Mouse (Mus musculus): ENCODE measurements around the gene Tmem151a. TPM values are rescaled to one million over a fixed set of nuclear protein-coding genes. Genes with fewer than 3 reads are reported as not detected.

Tmem151a gene
- total and polyA plus RNA-seq, 3 experiments = 2.6 to 3.3 (median 2.8) TPM

DNA sequence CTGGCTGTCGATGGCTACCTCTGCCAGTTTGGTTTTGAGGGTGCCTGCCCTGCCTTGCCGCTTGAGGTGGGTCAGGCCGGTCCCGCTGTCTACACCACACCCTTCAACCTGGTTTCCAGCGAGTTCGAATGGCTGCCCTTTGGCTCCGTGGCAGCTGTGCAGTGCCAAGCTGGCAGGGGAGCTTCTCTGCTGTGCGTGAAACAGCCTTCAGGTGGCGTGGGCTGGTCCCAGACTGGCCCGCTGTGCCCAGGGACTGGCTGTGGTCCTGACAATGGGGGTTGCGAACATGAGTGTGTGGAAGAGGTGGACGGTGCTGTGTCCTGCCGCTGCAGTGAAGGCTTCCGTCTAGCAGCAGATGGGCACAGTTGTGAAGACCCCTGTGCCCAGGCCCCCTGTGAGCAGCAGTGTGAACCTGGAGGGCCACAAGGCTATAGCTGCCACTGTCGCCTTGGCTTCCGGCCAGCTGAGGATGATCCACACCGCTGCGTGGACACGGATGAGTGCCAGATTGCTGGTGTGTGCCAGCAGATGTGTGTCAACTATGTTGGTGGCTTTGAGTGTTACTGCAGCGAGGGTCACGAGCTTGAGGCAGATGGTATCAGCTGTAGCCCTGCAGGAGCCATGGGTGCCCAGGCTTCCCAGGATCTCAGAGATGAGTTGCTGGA lies 16.6 kb downstream of the Tmem151a start:
- TF ChIP-seq CTCF (IDR thresholded peaks at IDR 0.05) (no peak), POLR2A (IDR thresholded peaks at IDR 0.05; ENCODE audit: insufficient read depth, low read depth, low read length) (no peak), EP300 (IDR thresholded peaks at IDR 0.05; ENCODE audit: insufficient read depth, low read depth, low read length) (no peak)
- Histone ChIP-seq H3K27ac (peak overlapping the region; percentile 59), H3K4me3 (peak overlapping the region; percentile 54), H3K4me1 (ENCODE audit: control insufficient read depth, insufficient read depth, low read length) (peaks cover 8% of the 10 kb centered on the region), H3K36me3 (ENCODE audit: control insufficient read depth, insufficient read depth, low read length) (no peaks in the 10 kb centered on the region), H3K79me2 (replicated peaks; ENCODE audit: control insufficient read depth, insufficient read depth, low read length) (no peaks in the 10 kb centered on the region), H3K27me3 (ENCODE audit: control insufficient read depth, insufficient read depth, low read length) (no peaks in the 10 kb centered on the region; the same call in 1 of the 2 replicates), H3K9ac (ENCODE audit: low read depth, low read length) (peak overlapping the region; percentile 75)
- WGBS = 43% methylated on average over 21 of the region's 21 CpGs
- DNase-seq = peak in 1 of 2 experiments; percentile 38
- intact Hi-C loops (cut with DNase I) = no loop called here

DNA sequence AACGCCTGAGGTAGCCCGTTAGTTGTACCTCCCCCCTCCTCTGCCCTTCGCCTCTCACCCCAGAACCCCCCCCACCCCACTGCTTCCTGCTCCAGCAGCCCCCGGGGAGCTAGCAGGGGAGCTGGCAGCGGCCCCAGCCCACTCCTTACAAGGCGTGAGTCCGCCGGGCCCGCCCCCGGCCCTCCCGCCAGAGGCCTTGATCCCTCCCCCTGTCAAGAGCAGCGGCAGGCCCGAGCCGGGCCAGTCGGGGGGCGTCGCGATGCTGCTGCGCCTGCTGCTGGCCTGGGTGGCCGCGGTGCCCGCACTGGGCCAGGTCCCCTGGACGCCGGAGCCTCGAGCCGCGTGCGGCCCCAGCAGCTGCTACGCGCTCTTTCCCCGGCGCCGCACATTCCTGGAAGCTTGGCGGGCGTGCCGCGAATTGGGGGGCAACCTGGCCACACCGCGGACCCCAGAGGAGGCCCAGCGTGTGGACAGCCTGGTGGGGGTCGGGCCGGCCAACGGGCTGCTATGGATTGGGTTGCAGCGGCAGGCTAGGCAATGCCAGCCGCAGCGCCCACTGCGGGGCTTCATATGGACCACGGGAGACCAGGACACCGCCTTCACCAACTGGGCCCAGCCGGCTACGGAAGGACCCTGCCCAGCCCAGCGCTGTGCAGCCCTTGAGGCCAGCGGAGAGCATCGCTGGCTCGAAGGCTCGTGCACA lies 17.3 kb downstream of the Tmem151a start, which contains the start of gene Cd248:
Gene Cd248 (plus strand): TSS at position 212 of the 703 bp plus-strand sequence.
- H3K4me3 ChIP-seq = peak within 1 kb of the TSS; percentile 54
- TF ChIP-seq POLR2A (IDR thresholded peaks at IDR 0.05; ENCODE audit: insufficient read depth, low read depth, low read length) (peak; percentile 47; the same call in 1 of the 2 replicates), EP300 (IDR thresholded peaks at IDR 0.05; ENCODE audit: insufficient read depth, low read depth, low read length) (no peak), CTCF (IDR thresholded peaks at IDR 0.05) (no peak)
- WGBS = 1% methylated on average over 55 of the region's 56 CpGs
- no peaks in the 10 kb centered on the region for H3K36me3 ChIP-seq (ENCODE audit: control insufficient read depth, insufficient read depth, low read length)
- H3K27ac ChIP-seq = peak within 1 kb of the TSS; percentile 59
- intact Hi-C loops (cut with DNase I) = no loop called here
- DNase-seq = peak; percentile 83 to 87
- peak within 1 kb of the TSS; percentile 75 for H3K9ac ChIP-seq (ENCODE audit: low read depth, low read length)
- H3K27me3 ChIP-seq (ENCODE audit: control insufficient read depth, insufficient read depth, low read length) = no peaks in the 10 kb centered on the region; the same call in 1 of the 2 replicates
- H3K4me1 ChIP-seq (ENCODE audit: control insufficient read depth, insufficient read depth, low read length) = peaks cover 8% of the 10 kb centered on the region
- no peaks in the 10 kb centered on the region for H3K79me2 ChIP-seq (replicated peaks; ENCODE audit: control insufficient read depth, insufficient read depth, low read length)

DNA sequence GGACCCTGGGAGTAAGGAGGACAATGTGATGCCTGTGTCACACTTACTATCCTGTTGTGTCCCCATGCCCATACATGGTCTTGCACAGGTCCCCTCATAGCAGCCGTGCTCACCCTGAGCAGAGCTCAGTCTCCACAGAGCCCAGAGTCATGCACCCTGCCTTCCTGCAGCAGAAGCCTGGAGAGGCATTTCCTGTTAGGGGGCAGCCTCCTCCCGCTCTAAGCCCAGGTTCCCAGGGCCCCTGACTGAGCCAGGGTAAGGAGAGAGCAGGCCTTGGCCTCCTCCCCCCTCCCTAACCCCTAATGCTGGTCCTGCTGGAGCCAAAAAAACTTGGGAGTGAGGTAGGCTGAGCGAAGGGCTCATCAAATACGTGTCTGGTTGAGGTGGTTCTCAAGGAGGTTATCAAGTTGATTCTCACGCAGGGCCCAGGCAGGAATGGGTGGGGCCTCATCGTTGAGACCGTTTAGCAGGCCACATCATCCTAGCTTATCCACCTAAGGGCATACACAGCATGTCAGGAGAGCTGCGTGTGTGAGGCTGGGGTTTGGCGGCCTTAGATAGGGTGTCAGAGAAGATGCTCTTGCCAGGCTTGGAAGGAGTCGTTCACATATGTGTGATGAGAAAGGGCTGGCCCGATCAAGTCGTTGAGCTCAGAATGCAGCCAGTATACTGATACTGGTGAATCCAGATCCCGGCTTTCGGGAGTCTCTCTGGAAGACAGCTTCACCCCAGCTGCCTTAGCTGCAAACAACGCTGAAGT lies 18.1 kb downstream of the Tmem151a start:
- H3K4me3 ChIP-seq = peak overlapping the region; percentile 54
- no peaks in the 10 kb centered on the region for H3K36me3 ChIP-seq (ENCODE audit: control insufficient read depth, insufficient read depth, low read length)
- no peaks in the 10 kb centered on the region; the same call in 1 of the 2 replicates for H3K27me3 ChIP-seq (ENCODE audit: control insufficient read depth, insufficient read depth, low read length)
- peaks cover 6% of the 10 kb centered on the region for H3K4me1 ChIP-seq (ENCODE audit: control insufficient read depth, insufficient read depth, low read length)
- WGBS = 13% methylated on average over 15 of the region's 15 CpGs
- H3K9ac ChIP-seq (ENCODE audit: low read depth, low read length) = peak overlapping the region; percentile 7; the same call in 1 of the 2 replicates
- no peaks in the 10 kb centered on the region for H3K79me2 ChIP-seq (replicated peaks; ENCODE audit: control insufficient read depth, insufficient read depth, low read length)
- intact Hi-C loops (cut with DNase I) = no loop called here
- peak overlapping the region; percentile 58 for H3K27ac ChIP-seq
- DNase-seq = peak in 1 of 2 experiments; percentile 38
- TF ChIP-seq EP300 (IDR thresholded peaks at IDR 0.05; ENCODE audit: insufficient read depth, low read depth, low read length) (no peak), CTCF (IDR thresholded peaks at IDR 0.05) (no peak), POLR2A (IDR thresholded peaks at IDR 0.05; ENCODE audit: insufficient read depth, low read depth, low read length) (no peak)

DNA sequence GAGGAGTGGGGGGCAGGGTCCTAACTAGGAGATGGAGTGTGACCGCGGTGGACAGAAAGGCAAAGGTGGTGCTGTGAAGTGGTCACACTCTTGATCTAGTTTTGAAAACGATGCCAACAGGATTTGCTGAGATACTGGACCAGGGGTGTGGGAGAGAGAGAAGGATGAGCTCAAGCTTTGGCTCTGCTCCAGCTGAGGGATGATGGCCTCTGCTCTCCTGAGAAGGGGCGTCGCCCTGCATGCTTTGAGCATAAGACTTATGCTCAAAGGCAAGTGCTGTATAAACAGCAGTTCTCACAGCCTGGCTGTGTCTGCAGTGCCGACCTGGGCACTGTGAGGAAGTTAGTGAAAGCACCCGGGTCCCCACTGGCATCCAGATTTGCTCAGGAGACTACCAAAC lies 20.2 kb downstream of the Tmem151a start:
- TF ChIP-seq POLR2A (IDR thresholded peaks at IDR 0.05; ENCODE audit: insufficient read depth, low read depth, low read length) (no peak), EP300 (IDR thresholded peaks at IDR 0.05; ENCODE audit: insufficient read depth, low read depth, low read length) (no peak), CTCF (IDR thresholded peaks at IDR 0.05) (no peak)
- H3K4me1 ChIP-seq (ENCODE audit: control insufficient read depth, insufficient read depth, low read length) = peaks cover 6% of the 10 kb centered on the region
- intact Hi-C loops (cut with DNase I) = no loop called here
- H3K27me3 ChIP-seq (ENCODE audit: control insufficient read depth, insufficient read depth, low read length) = no peaks in the 10 kb centered on the region; the same call in 1 of the 2 replicates
- no peaks in the 10 kb centered on the region for H3K36me3 ChIP-seq (ENCODE audit: control insufficient read depth, insufficient read depth, low read length)
- no peak overlapping the region for H3K27ac ChIP-seq
- 42% methylated on average over 7 of the region's 7 CpGs for whole genome bisulfite sequencing
- H3K9ac ChIP-seq (ENCODE audit: low read depth, low read length) = no peak overlapping the region
- DNase-seq = peak in 1 of 2 experiments; percentile 43
- no peaks in the 10 kb centered on the region for H3K79me2 ChIP-seq (replicated peaks; ENCODE audit: control insufficient read depth, insufficient read depth, low read length)
- H3K4me3 ChIP-seq = no peak overlapping the region

DNA sequence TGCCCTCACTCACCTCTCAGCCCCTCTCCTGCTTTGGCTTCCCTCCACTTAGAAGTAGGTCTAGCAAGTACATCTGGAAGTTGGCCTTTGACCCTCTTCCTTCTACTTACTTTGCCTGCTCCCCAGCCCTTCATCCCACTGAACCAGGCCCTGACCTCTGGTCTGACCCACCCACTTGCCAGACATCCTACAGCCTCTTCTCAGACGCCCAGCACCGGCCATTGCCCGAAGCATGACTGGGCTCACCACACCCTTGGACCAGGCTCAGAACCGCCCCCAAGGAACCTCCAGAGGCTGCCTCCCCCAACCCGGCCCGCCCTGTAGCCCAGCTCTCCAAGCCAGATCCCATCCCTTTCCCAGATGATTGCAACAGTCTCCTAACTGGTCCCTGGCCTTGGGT lies 22.9 kb downstream of the Tmem151a start:
- H3K27me3 ChIP-seq (ENCODE audit: control insufficient read depth, insufficient read depth, low read length) = no peaks in the 10 kb centered on the region
- TF ChIP-seq POLR2A (IDR thresholded peaks at IDR 0.05; ENCODE audit: insufficient read depth, low read depth, low read length) = no peak
- H3K27ac ChIP-seq = no peak overlapping the region
- H3K36me3 ChIP-seq (ENCODE audit: control insufficient read depth, insufficient read depth, low read length) = no peaks in the 10 kb centered on the region
- no peaks in the 10 kb centered on the region for H3K79me2 ChIP-seq (replicated peaks; ENCODE audit: control insufficient read depth, insufficient read depth, low read length)
- WGBS = 58% methylated on average over 6 of the region's 6 CpGs
- H3K9ac ChIP-seq (ENCODE audit: low read depth, low read length) = no peak overlapping the region
- DNase-seq = peak; percentile 63 to 74
- no peak overlapping the region for H3K4me3 ChIP-seq
- intact Hi-C loops (cut with DNase I) = no loop called here
- H3K4me1 ChIP-seq (ENCODE audit: control insufficient read depth, insufficient read depth, low read length) = peaks cover 16% of the 10 kb centered on the region
